Mouse (Mus musculus) ES-Bruce4 (cell line): Measurements from ENCODE around the gene Hdgfl2.
A peak's percentile ranks its signal among the peaks of the same experiment; 100 is the strongest.

ENCODE experiments used
- CTCF ChIP-seq: IDR thresholded peaks from one replicate; pipeline ENCODE4 v1.8.1; 2011; ENCODE audit warnings: low read depth, low read length
- EP300 ChIP-seq: IDR thresholded peaks from 2 replicates; pipeline ENCODE4 v1.6.1; 2011; ENCODE audit warnings: low read depth, low read length; ENCODE audit not compliant: insufficient read depth

- TF ChIP-seq CTCF = peak; percentile 99
- TF ChIP-seq EP300 = peak; percentile 75; the same call in 1 of the 2 replicates
Measured at GRCm38 (mm10) chr17:56036176-56036900, 43.1 kb upstream of the Hdgfl2 start, which contains the start of gene Sh3gl1.
